Mouse (Mus musculus) olfactory bulb, adult 2 months (tissue): ENCODE results near the gene Lipi.

Experiments used
- CTCF ChIP-seq: fragments of 200-500 bp; IDR thresholded peaks from 2 replicates; pipeline ENCODE4 v1.5.1; 2012; ENCODE audit warnings: low read depth, mild to moderate bottlenecking, low read length, moderate library complexity; ENCODE audit not compliant: insufficient read depth
- POLR2A ChIP-seq: fragments of 200-500 bp; IDR thresholded peaks from 2 replicates; pipeline ENCODE4 v1.6.1; 2012; ENCODE audit warnings: mild to moderate bottlenecking, low read depth, low read length, moderate library complexity; ENCODE audit not compliant: insufficient read depth

DNA sequence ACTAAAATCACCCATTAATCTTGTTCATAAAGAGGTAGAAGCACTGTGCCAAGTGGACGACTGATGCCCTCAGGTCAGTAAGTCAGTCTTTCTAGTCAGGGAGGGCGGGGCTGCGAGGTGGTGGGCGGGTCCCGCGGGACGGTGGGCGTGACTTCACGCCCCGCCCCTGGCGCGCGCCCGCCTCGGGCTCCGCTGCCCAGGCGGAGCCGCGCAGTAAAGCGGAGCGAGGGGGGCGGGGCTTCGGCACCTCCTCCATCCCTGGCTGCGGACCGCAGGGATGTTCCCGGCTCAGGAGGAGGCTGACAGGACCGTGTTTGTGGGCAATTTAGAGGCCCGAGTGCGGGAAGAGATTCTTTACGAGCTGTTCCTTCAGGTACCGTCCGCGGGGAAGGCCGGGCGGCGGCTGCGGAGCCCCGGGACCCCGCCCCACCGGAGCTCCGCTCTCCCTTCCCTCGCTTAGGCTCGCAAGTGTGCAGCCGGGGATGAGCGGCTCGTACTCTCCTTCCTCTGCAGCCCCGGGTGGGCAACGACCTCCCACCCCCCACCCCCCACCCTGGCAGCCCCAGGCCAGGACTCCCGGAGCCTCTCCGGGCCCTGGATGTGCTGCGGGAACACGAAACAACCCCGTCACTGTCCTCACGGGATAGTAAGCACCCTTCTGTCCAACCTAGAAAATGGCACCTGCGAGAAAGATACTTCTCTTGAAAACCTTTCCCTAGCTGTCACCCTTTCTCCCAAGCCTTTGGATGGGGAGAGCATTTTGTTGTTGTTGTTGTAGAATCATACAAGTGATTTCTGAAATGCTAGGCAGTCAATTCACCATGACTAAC is 7.0 kb upstream of the Lipi start, which contains the start of gene Rbm11:
- TF ChIP-seq POLR2A: 0 out of 2 replicates have a peak, but pooled peaks have one; percentile 39
- TF ChIP-seq CTCF: no peak
